Mouse (Mus musculus) myocyte (in vitro differentiated cells): Measurements from ENCODE around the gene Mast4.

Experiments used
- POLR2A ChIP-seq: IDR thresholded peaks from one replicate; pipeline ENCODE4 v1.6.1; 2011; ENCODE audit warnings: low read depth, mild to moderate bottlenecking, control low read depth, moderate library complexity; ENCODE audit not compliant: insufficient read length
- POLR2AphosphoS2 ChIP-seq: IDR thresholded peaks from one replicate; pipeline ENCODE4 v1.6.1; 2011; ENCODE audit warnings: low read depth, control low read depth; ENCODE audit not compliant: insufficient read length

GRCm38 (mm10) chr13:103025461-103025860 lies 308.8 kb downstream of the Mast4 start:
- no peak for TF ChIP-seq POLR2A
- no peak for TF ChIP-seq POLR2AphosphoS2
